Mouse (Mus musculus) right cerebral cortex, adult 18-20 months (tissue): ENCODE measurements around the gene Agpat4.

ENCODE experiments used
- DNase-seq: peaks from one replicate; pipeline ENCODE4 v3.0.0; 2022; ENCODE audit warnings: mixed read lengths

Gene Agpat4

DNA sequence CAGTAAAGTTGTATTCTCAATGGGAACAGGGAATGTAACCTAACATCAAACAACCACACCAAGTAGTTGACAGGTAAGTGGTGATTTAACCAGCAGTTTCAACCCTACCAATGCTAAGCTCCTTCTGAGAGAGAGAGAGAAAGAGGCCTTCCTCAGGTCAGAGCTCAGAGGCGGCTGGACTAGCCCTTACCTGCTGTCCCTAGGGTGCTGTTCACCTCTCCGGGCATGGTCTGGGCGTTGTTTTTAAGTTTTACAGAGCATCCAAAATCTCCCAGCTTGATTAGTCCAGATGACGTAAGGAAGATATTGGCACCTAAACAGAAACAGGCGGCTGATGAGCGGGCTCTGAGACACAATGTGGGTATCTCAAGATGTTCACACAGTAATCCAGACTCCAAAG is 114.2 kb downstream of the Agpat4 start:
- no peak for DNase-seq

GRCm38 (mm10) chr17:12240701-12241100 is 122.2 kb downstream of the Agpat4 start:
- no peak for DNase-seq

GRCm38 (mm10) chr17:12249783-12250504 is 131.4 kb downstream of the Agpat4 start:
- DNase-seq = no peak

DNA sequence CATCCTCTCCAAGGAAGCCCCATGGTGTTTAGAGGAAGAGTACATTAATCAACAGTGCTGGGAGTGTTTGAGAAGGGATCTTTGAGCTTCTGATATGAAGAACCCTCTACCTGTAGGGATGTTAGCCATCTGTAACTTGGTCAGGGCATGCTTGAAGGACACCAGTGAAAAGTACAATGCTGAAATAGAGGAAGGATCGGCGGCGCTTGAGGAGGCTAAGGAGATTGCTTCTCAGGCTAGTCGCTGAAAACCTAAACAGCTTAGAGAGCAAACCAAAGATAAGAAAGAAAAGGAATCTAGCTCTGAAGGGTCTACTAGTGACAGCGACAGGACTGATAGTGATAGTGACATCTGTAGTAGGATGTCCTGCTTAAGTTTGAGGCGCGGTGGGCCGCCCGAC is 132.1 kb downstream of the Agpat4 start:
- no peak for DNase-seq

DNA sequence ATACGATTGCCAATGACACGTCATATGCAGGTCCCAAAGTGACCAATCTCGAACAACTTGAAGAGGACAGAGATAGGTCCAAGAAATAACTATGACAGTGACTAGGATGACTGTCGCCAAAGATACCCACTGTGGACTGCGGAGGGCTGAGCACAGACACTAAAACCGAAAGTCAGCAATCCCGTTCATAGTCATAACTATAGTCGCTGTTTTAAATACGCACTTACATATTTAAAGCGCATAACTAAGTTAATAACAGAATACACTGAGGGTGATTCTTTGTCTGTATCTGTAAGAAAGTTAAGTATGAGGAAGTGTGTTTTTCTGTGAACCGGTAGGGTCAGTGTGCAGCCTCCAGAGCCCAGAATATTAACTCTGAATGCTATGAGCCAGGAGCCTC is 137.6 kb downstream of the Agpat4 start:
- no peak for DNase-seq

GRCm38 (mm10) chr17:12258517-12258916 is 140.0 kb downstream of the Agpat4 start:
- no peak for DNase-seq

- DNase-seq = no peak
Observed at GRCm38 (mm10) chr17:12259957-12260356, 141.5 kb downstream of the Agpat4 start.

DNA sequence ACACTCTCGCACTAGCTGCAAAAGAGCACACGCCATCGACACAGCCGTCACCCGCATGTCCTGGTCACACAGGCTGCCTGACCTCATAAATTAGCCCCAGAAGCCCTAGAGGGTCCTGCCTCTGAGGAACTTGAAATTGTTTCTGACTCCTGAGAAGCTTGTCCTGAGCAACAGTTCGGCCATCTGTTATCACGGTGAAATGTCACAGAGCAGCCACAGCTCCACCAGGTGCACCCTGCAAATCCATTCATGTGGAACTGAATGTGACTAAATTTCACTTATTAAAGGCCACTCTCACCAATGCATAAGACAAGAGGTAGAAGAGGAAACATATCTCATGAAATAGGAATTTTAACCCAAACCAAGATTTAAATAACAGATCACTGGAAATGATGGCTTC is 142.9 kb downstream of the Agpat4 start:
- DNase-seq = no peak

- no peak for DNase-seq
Observed at GRCm38 (mm10) chr17:12261887-12262286, 143.4 kb downstream of the Agpat4 start.

- DNase-seq = no peak
Observed at GRCm38 (mm10) chr17:12262851-12263250, 144.3 kb downstream of the Agpat4 start.

- DNase-seq = no peak
Observed at GRCm38 (mm10) chr17:12263787-12264186, 145.3 kb downstream of the Agpat4 start.

DNA sequence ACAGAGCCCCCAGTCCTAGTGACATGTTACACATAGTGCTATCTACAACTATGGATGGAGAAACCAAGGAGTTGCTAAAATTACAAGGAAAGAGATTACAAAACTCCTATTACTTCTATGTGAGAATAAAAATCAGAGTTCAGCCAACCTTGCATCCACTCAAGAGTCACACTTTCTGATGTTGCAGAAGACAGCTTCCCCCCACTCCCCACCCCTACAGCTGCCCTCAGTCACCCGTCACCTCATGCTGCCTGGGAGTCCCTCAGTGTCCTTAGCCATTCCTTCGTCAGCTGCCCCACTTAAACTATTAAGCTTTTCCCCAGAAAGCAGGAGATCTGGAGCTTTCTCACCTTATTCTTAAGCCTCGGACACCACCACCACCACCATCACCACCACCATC is 145.8 kb downstream of the Agpat4 start:
- no peak for DNase-seq

GRCm38 (mm10) chr17:12265969-12266925 is 147.7 kb downstream of the Agpat4 start:
- peak; percentile 73 for DNase-seq

DNA sequence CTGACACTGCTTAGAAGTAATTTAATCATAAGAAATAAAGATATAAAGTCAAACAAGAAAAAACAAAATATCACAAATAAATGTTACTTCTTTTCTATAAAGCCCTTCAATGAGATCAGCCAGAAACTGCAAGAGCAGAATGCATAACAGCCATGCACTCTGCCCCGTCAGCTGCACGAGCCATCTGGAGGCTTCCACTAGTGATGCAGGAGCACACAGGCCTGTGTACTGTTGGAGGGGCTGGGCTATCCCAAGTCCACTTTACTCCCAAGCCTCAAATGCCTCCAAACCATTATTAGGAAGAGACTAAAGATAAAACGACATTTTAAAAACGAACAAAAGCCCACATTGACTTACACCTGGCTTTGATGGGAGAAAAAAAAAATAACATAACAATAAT is 149.6 kb downstream of the Agpat4 start:
- no peak for DNase-seq

- no peak for DNase-seq
Observed at GRCm38 (mm10) chr17:12268538-12268937, 150.0 kb downstream of the Agpat4 start.
